In genomic region chr9:41585771-41586170, GRCm38 (mm10) we compare ENCODE assay signal across 11 mouse cellular contexts.
DNase-seq lines count a peak whose midpoint lies in the region; ATAC-seq and TF ChIP-seq lines count a peak whose summit lies in the region.
"Had no signal": no experiment of that assay in that cellular context is flagged by ENCODE, and none has a peak within 500 bp of the region (broad histone marks: within the 10 kb centered on the region; RNA-seq: fewer than 3 reads in every experiment).

No protein-coding gene starts in this region.

- H3K4me3 ChIP-seq in heart, adult 2 months = no peak overlapping the region
- H3K4me3 ChIP-seq in forebrain, embryonic 15.5 days = peak overlapping the region; percentile 46
- peak overlapping the region; percentile 80 for H3K4me3 ChIP-seq in midbrain, embryonic 10.5 days
- no peak overlapping the region for H3K4me3 ChIP-seq in kidney, adult 2 months (ENCODE audit: insufficient read depth, low read depth, low read length)

- TF ChIP-seq EP300 in heart, adult 2 months (IDR thresholded peaks at IDR 0.05; ENCODE audit: insufficient read depth, low read depth, low read length) = no peak

- no peak overlapping the region for H3K9ac ChIP-seq in heart, adult 2 months (ENCODE audit: low read depth, low read length)
- peak overlapping the region; percentile 89 for H3K9ac ChIP-seq in forebrain, embryonic 15.5 days (replicated peaks)

- 0 out of 2 replicates have a peak, but pooled peaks have one; percentile 4 for ATAC-seq in forebrain, embryonic 15.5 days (replicated peaks)
- ATAC-seq in megakaryocyte-erythroid progenitor cell, adult 5-6 weeks (replicated peaks; ENCODE audit: low FRiP score, low TSS enrichment, poor library complexity, severe bottlenecking) = no peak

- no peak for TF ChIP-seq POLR2A in heart, adult 2 months (IDR thresholded peaks at IDR 0.05; ENCODE audit: insufficient read depth, low read depth, low read length)
- no peak for TF ChIP-seq POLR2A in kidney, adult 2 months (IDR thresholded peaks at IDR 0.05; ENCODE audit: low read depth, low read length)

- intact Hi-C loops in heart, adult 2 months (cut with DNase I) = no loop called here
- intact Hi-C loops in heart, postnatal 25 days (cut with DNase I) = no loop called here

- peak overlapping the region; percentile 15; the same call in 1 of the 2 replicates for H3K27ac ChIP-seq in heart, adult 2 months
- peak overlapping the region; percentile 100 for H3K27ac ChIP-seq in forebrain, embryonic 15.5 days (replicated peaks)
- H3K27ac ChIP-seq in midbrain, embryonic 10.5 days (replicated peaks) = peak overlapping the region; percentile 97
- H3K27ac ChIP-seq in kidney, adult 2 months (ENCODE audit: insufficient read depth, low read depth, low read length) = no peak overlapping the region

- 72% methylated on average over 5 of the region's 5 CpGs for WGBS in heart, adult 2 months
- WGBS in forebrain, embryonic 15.5 days = 4% methylated on average over 5 of the region's 5 CpGs
- 65% methylated on average over 5 of the region's 5 CpGs for WGBS in midbrain, embryonic 10.5 days
- 73% methylated on average over 5 of the region's 5 CpGs for WGBS in kidney, adult 2 months

- H3K4me1 ChIP-seq in heart, adult 2 months (ENCODE audit: control insufficient read depth, insufficient read depth, low read length) = peaks cover 2% of the 10 kb centered on the region
- peaks cover 42% of the 10 kb centered on the region for H3K4me1 ChIP-seq in forebrain, embryonic 15.5 days
- peaks cover 75% of the 10 kb centered on the region for H3K4me1 ChIP-seq in midbrain, embryonic 10.5 days
- H3K4me1 ChIP-seq in kidney, adult 2 months (ENCODE audit: control insufficient read depth, insufficient read depth, low read length) = peaks cover 5% of the 10 kb centered on the region; the same call in 1 of the 2 replicates

- H3K4me2 ChIP-seq in forebrain, embryonic 15.5 days (replicated peaks) = peak overlapping the region; percentile 73

- DNase-seq in heart, adult 2 months = peak in 1 of 2 experiments; percentile 9
- no peak for DNase-seq in heart, postnatal 25 days (ENCODE audit: low spot score)
- peak; percentile 73 for DNase-seq in 3T3-L1 (ENCODE audit: low read depth, low spot score)
- no peak for DNase-seq in midbrain, embryonic 10.5 days (ENCODE audit: low spot score)
- no peak for DNase-seq in cerebellum, postnatal 4 days (ENCODE audit: low spot score in 2 of 2)
- DNase-seq in kidney, adult 2 months = no peak
- DNase-seq: embryo, embryonic 11 days; kidney, adult 18-20 months; lung, adult 2 months had no signal

- H3K79me2 ChIP-seq in heart, adult 2 months (replicated peaks; ENCODE audit: control insufficient read depth, insufficient read depth, low read length) = no peaks in the 10 kb centered on the region

- H3K36me3 ChIP-seq in heart, adult 2 months (ENCODE audit: control insufficient read depth, insufficient read depth, low read length) = peaks cover 13% of the 10 kb centered on the region
- peaks cover 21% of the 10 kb centered on the region for H3K36me3 ChIP-seq in forebrain, embryonic 15.5 days
- peaks cover 54% of the 10 kb centered on the region for H3K36me3 ChIP-seq in midbrain, embryonic 10.5 days
- no peaks in the 10 kb centered on the region for H3K36me3 ChIP-seq in kidney, adult 2 months (ENCODE audit: control insufficient read depth, insufficient read depth, low read length)

- TF ChIP-seq CTCF in heart, adult 2 months (IDR thresholded peaks at IDR 0.05) = no peak
- no peak for TF ChIP-seq CTCF in kidney, adult 2 months (conservative IDR thresholded peaks at IDR 0.05; ENCODE audit: insufficient read depth, insufficient read length, low read depth, low read length)

- H3K27me3 ChIP-seq in heart, adult 2 months (ENCODE audit: control insufficient read depth, insufficient read depth, low read length) = no peaks in the 10 kb centered on the region
- H3K27me3 ChIP-seq in forebrain, embryonic 15.5 days = no peaks in the 10 kb centered on the region
- no peaks in the 10 kb centered on the region for H3K27me3 ChIP-seq in midbrain, embryonic 10.5 days (ENCODE audit: low read depth, poor library complexity, severe bottlenecking)
- no peaks in the 10 kb centered on the region for H3K27me3 ChIP-seq in kidney, adult 2 months (replicated peaks; ENCODE audit: control insufficient read depth, insufficient read depth, low read length)

- H3K9me3 ChIP-seq in forebrain, embryonic 15.5 days = no peaks in the 10 kb centered on the region
- no peaks in the 10 kb centered on the region for H3K9me3 ChIP-seq in midbrain, embryonic 10.5 days (replicated peaks)

Comparison
In these comparisons a context has a peak if more than half of its experiments do, and no peak if none do; other contexts are left out.
1. H3K4me3 ChIP-seq: peak in forebrain, embryonic 15.5 days (single experiment) and midbrain, embryonic 10.5 days (single experiment); none in heart, adult 2 months (single experiment) and kidney, adult 2 months (single experiment).